Mouse (Mus musculus): ENCODE data around the gene Fam81a.

- TF ChIP-seq POLR2A (IDR thresholded peaks at IDR 0.05; ENCODE audit: extremely low read depth, insufficient read depth, low read length) (no peak), CTCF (IDR thresholded peaks at IDR 0.05; ENCODE audit: low read depth, low read length) (no peak)
These were observed 39.3 kb downstream of the Fam81a start for GRCm38 (mm10) chr9:70103106-70103505.
